Mouse (Mus musculus) T-helper 17 cell (primary cell): ENCODE measurements around the gene Exoc3.

Source experiments
- in situ Hi-C, 2 experiments: fragments of 300-600 bp; cut with MboI, MseI; formaldehyde crosslinking; loops; 1 replicate in 1 of 2; 2 replicates in 1 of 2; pipeline ENCODE4 v1.15.1; 2025; ENCODE audit warnings: high pct_unique_total_duplicates in 2 of 2

Exoc3 gene

GRCm38 (mm10) chr13:74140793-74141192 lies 67.7 kb downstream of the Exoc3 start:
- in situ Hi-C loops: no loop called here

DNA sequence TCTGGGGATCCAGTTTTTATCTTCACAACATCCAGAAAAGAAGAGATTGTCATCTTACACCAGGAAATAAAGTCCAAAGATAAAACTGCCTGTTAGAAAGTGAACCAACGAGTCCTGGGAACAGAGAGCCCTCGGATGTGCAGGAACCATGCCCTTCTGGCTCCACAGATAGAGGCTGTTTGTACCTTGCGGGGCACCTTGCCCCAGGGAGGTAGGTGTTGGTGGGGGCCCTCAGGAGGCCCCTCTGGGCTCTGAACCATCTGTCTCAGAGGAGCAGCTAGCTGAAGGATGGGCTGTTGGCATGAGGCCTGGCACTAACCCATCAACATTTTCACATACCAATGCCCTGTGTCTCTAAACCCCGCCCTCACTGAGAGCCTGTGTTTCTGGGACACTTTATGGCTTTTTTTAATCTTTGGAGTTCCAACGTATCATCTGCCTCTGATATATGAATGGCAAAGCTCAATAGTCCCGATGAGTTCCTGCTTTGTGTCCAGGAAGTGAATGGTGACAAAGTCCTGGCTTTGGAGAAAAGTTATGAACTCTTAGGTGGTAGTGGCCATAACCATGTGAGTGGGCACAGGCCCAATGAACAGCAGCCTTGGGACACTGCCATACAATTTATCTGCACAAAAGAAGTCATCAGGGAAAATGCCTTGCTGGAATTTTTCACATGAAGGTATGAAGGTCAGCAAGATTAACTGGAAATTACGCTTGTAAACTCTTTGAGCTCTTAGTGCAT lies 69.5 kb downstream of the Exoc3 start:
- in situ Hi-C loops: no loop called here

- in situ Hi-C loops: no loop called here
These were observed 78.6 kb downstream of the Exoc3 start for GRCm38 (mm10) chr13:74129909-74130308.

DNA sequence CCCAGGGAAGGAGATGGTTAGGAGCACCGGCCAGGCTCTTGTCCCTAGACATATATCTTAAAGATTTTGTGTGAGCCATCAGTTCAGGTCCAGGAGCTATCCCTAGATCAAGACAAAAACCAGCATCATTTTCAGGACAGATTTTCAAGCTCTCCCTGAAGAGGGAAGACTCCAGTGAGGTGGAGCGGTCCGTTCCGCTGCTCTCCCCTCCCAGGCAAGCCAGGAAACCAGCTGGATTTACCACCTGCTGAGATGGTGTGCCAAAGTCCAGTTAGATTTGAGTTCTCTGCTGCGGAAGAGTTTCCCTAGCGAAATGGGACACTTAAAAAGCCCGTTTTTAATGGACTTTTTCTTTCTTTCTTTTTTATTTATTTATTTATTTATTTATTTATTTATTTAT lies 81.0 kb downstream of the Exoc3 start:
- in situ Hi-C loops: no loop called here

GRCm38 (mm10) chr13:74122632-74123031 lies 85.9 kb downstream of the Exoc3 start:
- in situ Hi-C loops: no loop called here

GRCm38 (mm10) chr13:74121795-74122330 lies 86.7 kb downstream of the Exoc3 start:
- in situ Hi-C loops: no loop called here

DNA sequence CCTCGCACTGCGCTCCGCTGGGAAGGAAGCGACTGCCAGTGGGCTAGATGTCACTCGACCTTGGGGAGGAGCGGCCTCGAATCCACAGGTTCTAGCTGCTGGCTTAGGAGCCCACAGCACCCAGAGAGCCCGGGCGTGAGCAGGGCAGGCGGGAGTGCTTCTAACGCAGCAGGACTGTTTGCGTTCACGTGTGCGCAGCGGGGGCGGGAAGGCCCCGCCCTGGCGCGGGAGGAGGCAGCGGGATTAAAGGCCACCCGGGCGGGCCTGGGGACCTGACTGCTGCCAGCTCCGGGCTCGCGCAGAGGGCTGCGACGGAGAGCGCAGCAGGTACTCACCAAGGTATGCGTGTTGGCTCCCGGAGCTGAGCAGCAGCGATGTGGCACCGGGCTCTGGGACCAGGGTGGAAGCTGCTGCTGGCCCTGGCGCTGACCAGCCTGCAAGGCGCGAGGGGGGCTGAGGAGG lies 87.4 kb downstream of the Exoc3 start, which contains the start of gene Slc9a3:
Slc9a3 (plus strand) TSS at position 317 of the 462 bp plus-strand sequence.
- in situ Hi-C loops: no loop called here
